Mouse (Mus musculus): ENCODE data around the gene Fbxo27. TPM values are rescaled to one million over a fixed set of nuclear protein-coding genes. Genes with fewer than 3 reads are reported as not detected.
"Not testable (repeated sequence)": the region's sequence is repeated elsewhere in the genome, so short reads cannot be mapped to it uniquely, and the experiment has no call there.

Gene Fbxo27
- total RNA-seq (2021) = 1 to 10 TPM; 3.0 to 3.3 TPM
- long read RNA-seq, experiment 1, partial matches to known transcripts = 0 of 2 reads
- long read RNA-seq, experiment 1, other reads (novel, unspliced or antisense) = 1 of 2 reads
- long read RNA-seq, experiment 2, partial matches to known transcripts = 0 of 5 reads
- long read RNA-seq, experiment 2, other reads (novel, unspliced or antisense) = 2 of 5 reads

DNA sequence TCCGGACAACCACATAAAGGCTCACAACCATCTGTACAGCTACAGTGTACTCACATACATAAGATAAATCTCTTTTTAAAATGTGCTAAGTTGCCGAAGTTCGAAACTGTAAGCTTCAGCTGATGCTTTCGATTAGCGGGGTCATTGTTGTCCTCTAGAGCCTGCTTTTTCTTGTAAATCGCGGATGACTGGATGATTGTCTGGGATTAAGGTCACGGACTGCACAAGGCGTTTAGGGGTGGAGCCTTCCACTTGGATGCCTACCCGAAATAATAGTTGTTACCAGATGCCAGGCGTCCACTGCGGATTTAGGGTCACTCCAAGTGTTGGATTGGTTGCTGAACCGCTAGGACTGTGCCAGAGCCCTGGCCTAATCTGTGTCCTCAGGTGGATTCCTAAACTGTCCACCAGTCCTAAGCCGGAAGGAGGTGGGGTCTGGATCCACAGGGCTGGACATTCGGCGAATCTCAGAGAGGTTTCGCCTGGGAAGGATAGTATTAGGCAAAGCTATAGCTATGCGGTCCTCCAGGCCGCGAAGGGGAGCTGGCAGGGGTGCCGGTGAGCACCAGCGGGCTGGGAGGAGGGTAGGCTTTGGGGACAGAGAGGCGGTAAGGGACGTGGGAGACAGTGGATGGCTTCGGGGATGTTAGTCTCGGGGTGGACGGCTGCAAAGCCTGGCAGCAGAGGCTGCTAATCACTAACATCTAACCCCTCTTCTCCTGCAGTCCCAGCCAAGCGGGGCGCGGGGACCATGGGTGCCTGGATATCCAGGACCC, at the start of gene Fbxo27:
Gene Fbxo27 (plus strand): TSS at position 305 of the 776 bp plus-strand sequence.
- peak in 1 of 2 experiments; percentile 32 for DNase-seq (ENCODE audit: low spot score in 2 of 2)

GRCm38 (mm10) chr7:28645366-28645765, 47.3 kb upstream of the Fbxo27 start:
- no peak for DNase-seq (ENCODE audit: low spot score in 2 of 2)

GRCm38 (mm10) chr7:28645947-28646475, 46.6 kb upstream of the Fbxo27 start:
- DNase-seq (ENCODE audit: low spot score in 2 of 2) = no peak

DNA sequence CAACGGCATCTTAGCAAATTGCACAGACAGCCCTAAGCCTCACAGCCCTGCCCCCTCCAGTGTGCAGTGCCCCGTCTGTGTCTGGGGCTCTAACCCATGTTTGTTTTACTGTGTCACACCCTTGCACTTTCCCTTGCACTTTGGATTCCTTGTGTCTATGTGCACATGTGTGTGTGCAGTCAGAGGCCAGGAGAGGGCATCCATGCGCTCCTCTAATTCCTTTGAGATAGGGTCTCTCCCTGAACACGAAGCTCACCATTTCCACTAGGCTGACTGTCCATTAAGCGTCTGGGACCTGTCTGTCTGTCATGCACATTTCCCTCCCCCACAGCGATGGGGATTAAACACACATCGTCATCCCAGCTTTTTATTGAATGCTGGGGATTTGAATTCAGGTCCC, 45.6 kb upstream of the Fbxo27 start:
- DNase-seq (ENCODE audit: low spot score in 2 of 2) = no peak

DNA sequence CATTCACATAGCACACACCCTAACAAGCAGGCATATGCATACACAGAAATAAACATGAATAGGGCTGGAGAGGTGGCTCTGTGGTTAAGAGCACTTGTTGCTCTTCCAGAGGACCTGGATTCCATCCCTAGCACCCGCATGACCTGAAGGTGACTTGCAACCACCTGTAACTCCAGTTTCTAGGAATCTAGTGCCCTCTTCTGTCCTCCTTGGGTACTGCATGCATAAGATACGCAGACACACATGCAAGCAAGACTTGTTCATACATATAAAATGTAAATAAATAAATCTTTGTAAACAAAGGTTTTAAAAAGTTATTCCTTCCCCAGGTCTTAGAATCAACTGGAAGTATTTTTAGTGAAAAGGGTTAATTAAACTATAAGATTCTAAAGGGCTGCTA, 41.5 kb upstream of the Fbxo27 start:
- no peak for DNase-seq (ENCODE audit: low spot score in 2 of 2)

- DNase-seq (ENCODE audit: low spot score in 2 of 2) = no peak
Observed at GRCm38 (mm10) chr7:28656430-28656829, 36.2 kb upstream of the Fbxo27 start.

DNA sequence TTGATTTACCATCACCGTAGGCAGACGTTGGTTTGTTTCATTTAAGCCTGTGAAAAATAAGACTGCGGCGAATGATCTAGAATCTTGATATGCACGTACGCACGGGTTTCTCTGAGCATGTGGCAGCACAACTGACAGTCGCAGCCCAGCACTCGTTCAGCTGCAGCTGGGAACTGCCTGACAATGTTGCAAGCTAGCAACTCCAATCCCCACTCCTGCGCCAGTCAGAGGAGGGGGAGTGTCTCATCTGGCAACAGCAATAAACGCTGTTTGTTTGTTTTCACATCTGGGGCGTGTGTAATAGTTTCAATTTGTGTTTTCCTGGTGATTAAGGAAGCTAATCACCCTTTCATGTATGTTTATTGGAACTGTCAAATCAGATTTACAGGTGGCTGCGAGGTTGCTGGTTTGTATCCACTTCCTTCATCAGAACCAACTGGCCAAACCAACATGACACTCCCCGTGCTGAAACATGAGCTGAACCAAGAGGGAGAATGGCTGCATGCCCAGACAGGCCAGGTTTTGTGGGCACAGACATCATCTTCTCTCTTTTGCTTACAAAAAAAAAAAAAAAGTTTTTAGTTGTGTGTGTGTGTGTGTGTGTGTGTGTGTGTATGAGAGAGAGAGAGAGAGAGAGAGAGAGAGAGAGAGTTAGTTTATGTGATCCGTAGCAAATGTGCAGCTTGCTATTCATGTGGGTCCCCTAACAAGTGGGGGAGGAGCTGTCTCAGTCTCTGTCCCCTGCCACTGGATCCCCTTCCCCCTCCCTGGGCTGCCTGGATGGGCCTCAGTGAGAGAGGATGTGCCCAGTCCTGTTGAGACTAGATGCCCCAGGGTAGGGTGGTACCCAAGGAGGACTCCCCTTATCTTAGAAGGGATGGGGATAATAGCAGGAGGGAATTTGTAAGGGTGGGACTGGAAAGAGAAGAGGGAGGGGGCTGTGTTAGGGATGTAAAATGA, 26.7 kb upstream of the Fbxo27 start:
- peak in 1 of 2 experiments; percentile 15 for DNase-seq (ENCODE audit: low spot score in 2 of 2)

DNA sequence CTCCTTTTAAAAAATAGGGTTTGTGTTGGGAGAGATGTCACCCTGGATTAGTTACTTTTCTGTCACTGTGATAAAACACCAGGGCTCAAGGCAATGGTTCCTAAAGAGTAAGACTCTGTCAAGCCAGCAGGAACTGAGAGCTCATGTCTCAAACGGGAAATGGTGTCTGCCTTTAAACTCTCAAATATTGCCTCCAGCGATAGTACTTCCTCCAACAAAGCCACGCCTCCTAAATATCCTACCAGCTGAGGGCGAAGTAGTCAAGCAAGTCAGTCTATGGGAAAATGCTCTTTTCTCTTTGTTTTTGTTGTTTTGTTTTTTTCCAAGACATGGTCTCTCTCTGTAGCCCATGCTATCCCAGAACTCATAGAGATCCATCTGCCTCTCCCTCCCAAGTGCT, 21.5 kb upstream of the Fbxo27 start:
- DNase-seq (ENCODE audit: low spot score in 2 of 2) = no peak

- DNase-seq (ENCODE audit: low spot score in 2 of 2) = no peak
Observed at GRCm38 (mm10) chr7:28672276-28672675, 20.4 kb upstream of the Fbxo27 start.

DNA sequence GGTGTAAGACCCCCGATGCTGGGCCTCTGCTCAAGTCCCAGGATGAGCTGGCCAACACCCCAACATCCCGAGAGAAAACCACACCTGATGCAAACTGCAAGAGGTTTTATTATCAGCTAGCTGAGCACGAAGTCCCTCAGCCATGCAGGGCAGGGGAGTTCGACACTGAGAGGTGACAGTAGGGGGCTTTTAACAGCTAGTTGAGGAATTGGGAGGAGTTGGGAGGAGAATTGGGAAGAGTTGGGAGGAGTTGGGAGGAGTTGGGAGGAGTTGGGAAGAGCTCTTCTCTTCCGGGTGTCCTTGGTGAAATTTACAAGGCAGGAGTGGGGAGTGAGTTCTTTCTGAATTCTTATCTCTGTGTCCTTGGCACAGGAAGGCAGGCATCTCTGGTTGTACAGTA, 19.9 kb upstream of the Fbxo27 start:
- not testable (repeated sequence) for DNase-seq (ENCODE audit: low spot score in 2 of 2)

DNA sequence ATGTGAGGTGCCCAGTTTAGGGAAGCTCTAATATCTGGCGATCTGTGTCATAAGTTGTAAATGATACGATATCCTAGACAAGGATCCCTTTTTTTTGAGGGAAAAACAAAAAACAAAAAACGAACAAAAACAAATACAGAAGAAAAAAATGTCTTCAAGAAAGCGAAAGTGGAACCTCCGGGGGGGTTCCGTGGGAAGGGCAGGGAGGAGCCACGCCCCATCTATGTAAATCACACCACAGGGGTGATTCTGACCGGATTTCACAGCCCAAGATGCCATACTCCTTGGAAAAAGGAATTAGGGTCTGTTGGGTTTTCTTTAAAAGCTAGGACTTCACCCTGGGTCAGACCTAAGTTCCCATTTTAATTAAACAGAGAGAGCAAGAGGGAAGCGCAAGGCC, 17.7 kb upstream of the Fbxo27 start:
- DNase-seq (ENCODE audit: low spot score in 2 of 2) = no peak

DNA sequence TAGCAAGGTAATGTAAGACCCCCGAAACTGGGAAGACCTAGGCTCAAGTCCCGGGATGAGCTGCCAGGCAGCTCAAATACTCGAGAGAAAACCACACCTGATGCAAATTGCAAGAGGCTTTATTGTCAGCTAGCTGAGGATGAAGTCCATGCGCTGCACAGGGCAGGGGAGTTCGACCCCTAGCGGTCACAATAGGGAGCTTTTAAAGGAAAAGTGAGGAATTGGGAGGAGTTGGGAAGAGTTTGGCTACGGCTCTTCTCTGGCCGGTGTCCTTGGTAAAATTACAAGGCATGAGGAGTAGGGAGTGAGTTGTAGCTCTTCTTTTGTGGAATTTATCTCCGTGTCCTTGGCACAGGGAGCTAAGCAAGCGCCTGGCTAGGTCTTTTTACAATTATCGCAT, 16.9 kb upstream of the Fbxo27 start:
- DNase-seq (ENCODE audit: low spot score in 2 of 2) = peak in 1 of 2 experiments; percentile 47

DNA sequence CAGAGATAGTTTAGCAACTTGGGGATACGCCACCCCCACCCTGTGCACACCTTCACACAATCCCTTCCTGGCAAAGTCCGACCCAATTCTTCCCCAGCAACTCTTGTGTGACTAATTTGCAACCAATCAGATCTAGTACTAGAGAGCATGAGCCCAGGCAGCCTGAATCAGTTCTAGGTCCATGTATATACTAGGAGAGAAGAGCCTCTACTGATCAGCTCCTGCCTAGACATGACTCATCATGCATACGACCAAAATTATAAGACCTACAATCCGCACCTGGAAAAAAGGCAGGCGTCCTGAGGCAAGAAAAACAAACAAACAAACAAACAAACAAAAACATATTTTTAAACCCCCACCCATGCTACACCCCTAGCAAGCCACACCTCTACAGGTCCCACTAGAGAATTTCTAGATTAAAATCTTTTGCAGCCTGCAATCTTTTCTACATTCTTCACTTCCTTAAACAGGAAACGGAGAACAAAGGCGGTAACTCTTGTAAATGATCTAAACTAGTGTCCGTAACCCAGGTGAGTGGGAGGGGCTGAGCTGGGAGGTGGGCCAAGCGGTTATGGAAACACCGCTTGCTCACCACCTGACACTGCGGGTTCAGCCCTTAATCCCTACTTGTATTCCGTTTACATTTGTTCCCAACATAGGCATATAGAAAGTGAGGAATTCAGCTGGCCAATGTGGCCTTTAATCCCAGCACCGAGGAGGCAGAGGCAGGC, 15.7 kb upstream of the Fbxo27 start:
- DNase-seq (ENCODE audit: low spot score in 2 of 2) = no peak

- no peak for DNase-seq (ENCODE audit: low spot score in 2 of 2)
Observed at GRCm38 (mm10) chr7:28677624-28678023, 15.0 kb upstream of the Fbxo27 start.

DNA sequence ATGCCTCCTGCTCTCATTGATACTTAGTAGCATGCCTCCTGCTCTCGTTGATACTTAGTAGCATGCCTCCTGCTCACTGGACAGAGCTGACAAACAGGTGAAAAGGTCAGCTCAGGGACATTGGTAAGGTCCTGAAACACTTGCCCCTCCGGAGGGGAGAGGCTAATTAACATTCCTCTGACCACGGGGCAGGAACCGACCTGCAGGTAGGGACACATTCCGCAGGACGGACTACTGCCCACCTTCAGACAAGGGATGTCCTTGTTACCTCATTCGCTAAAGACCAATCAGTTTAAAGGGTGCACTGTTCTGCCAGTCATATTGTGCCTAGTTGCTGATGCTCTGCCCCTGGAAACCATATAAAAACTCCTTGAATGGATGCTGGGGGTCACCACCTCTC, 1.6 kb upstream of the Fbxo27 start:
- DNase-seq (ENCODE audit: low spot score in 2 of 2) = no peak

DNA sequence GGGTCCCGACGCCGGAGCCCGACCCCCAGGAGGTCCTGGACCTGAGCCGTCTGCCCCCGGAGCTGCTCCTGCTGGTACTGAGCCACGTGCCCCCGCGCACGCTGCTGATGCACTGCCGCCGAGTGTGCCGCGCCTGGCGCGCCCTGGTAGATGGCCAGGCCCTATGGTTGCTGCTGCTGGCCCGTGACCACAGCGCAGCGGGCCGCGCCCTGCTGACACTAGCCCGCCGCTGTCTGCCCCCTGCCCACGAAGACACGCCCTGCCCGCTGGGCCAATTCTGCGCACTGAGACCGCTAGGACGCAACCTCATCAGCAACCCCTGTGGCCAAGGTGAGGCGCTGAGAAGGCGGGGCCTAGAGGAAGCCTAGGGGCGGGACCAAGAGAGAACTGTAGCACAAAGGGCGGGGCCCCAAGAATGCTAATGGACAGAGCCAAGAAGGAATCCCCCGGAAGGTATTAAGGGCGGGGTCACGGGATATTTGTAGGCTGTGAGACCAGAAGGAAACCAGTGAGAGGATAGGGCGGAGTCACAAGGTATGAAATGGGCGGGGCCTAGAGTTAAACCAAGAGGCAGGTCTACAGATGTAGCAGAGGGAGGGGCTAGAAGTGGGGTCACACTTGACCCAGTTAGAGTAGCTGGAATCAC, 795 bp downstream of the Fbxo27 start:
- DNase-seq (ENCODE audit: low spot score in 2 of 2) = peak in 1 of 2 experiments; percentile 39

GRCm38 (mm10) chr7:28694423-28694822, 1.8 kb downstream of the Fbxo27 start:
- no peak for DNase-seq (ENCODE audit: low spot score in 2 of 2)

DNA sequence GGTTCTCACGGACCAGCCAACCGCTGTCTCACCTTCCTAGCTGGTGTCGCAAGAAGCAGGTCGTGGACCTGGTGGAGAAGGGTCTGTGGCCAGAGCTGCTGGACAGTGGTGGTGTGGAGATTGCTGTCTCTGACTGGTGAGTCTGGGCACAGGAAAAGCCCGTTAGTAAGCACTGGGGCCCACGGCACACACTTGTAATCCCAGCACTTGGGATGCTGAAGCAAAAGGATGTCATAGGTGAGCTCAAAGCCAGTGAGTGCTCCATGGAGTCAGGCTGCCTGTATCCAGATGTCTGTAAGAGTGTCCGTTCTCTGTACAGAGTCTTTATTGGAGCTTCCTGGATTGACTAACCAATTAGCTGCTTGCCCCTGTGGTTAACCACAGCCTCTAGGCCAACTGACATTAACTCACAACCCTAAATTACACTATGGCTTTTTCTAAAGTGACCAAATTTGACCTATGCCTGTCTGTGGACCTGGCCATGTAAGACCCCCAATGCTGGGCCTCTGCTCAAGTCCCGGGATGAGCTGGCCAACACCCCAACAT, 2.4 kb downstream of the Fbxo27 start:
- no peak for DNase-seq (ENCODE audit: low spot score in 2 of 2)

GRCm38 (mm10) chr7:28697277-28697676, 4.6 kb downstream of the Fbxo27 start:
- no peak for DNase-seq (ENCODE audit: low spot score in 2 of 2)

GRCm38 (mm10) chr7:28700269-28700668, 7.6 kb downstream of the Fbxo27 start:
- DNase-seq (ENCODE audit: low spot score in 2 of 2) = no peak

Data from gastrocnemius, postnatal 4 days (tissue).